Mouse (Mus musculus) forebrain, embryonic 16.5 days (tissue): ENCODE data around the gene Tnrc18. TPM values are rescaled to one million over a fixed set of nuclear protein-coding genes. Genes with fewer than 3 reads are reported as not detected.

ENCODE experiments used
- ATAC-seq: fragments of 200-750 bp; cut with Nextera tagmentation; 2 replicates; pipeline ENCODE4 v1.8.0; 2017; ENCODE audit warnings: mild to moderate bottlenecking, moderate library complexity
- H3K27ac ChIP-seq: fragments of 300-500 bp; sonication (generic); 2 replicates; pipeline ENCODE4 v1.5.1; 2014; ENCODE audit warnings: low read length, control low read depth
- H3K27me3 ChIP-seq: fragments of 300-500 bp; sonication (generic); replicated peaks from 2 replicates; pipeline ENCODE4 v1.6.1; 2014; ENCODE audit warnings: low read length; ENCODE audit not compliant: control insufficient read depth, insufficient read depth
- H3K36me3 ChIP-seq: fragments of 300-500 bp; sonication (generic); 2 replicates; pipeline ENCODE4 v1.6.1; 2014; ENCODE audit not compliant: control insufficient read depth, insufficient read depth
- H3K4me1 ChIP-seq: fragments of 300-500 bp; sonication (generic); replicated peaks from 2 replicates; pipeline ENCODE4 v1.6.1; 2014; ENCODE audit warnings: low read length; ENCODE audit not compliant: control insufficient read depth, insufficient read depth
- H3K4me2 ChIP-seq: fragments of 300-500 bp; sonication (generic); 2 replicates; pipeline ENCODE4 v1.6.1; 2014; ENCODE audit warnings: mild to moderate bottlenecking, low read length, control low read depth
- H3K4me3 ChIP-seq: fragments of 300-500 bp; sonication (generic); replicated peaks from 2 replicates; pipeline ENCODE4 v1.5.1; 2014; ENCODE audit warnings: mild to moderate bottlenecking, low read length, control low read depth
- H3K9ac ChIP-seq: fragments of 300-500 bp; sonication (generic); replicated peaks from 2 replicates; pipeline ENCODE4 v1.6.1; 2014; ENCODE audit warnings: low read depth, low read length, control low read depth
- H3K9me3 ChIP-seq: fragments of 300-500 bp; sonication (generic); 2 replicates; pipeline ENCODE4 v1.6.1; 2016; ENCODE audit warnings: low read length; ENCODE audit not compliant: control insufficient read depth
- WGBS: fragments of 180-500 bp; shearing (Covaris S2); extraction: QIAGEN DNeasy Blood & Tissue Kit; methylation state at CpG from one replicate; pipeline ENCODE4 v1.1.7; 2014; 5-methylcytosine and 5-hydroxymethylcytosine counted together
- polyA plus RNA-seq: library from polyadenylated mRNA; unstranded; fragments of >200 nt; fragmentation: Nextera tagmentation; extraction: Ambion mirVana; gene quantifications from 2 replicates; pipeline ENCODE4 v1.2.1, GENCODE M21; 2015

Tnrc18 gene
- polyA plus RNA-seq, 1 experiment from 2014 or later = 40.4 TPM

DNA sequence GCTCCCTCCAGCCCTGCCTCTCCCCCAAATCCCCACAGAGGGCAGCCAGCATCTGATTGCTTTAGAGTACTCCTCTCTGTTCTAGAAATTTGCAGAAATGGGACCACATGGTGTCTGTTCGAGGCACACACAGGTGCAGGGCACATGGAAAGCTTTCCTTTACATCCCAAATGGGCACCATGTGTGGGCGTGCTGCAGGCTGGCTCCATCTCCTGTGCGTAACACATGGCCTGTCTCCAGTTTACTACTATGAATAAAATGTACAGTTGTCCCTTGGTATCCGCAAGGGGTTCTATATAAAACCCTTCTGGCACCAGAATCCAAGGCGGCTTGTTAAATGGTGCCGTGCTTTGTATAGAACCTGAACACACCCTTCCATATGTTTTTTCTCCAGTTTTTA is 120.6 kb downstream of the Tnrc18 start:
- no peak for ATAC-seq
- Histone ChIP-seq H3K4me1 (peaks cover 26% of the 10 kb centered on the region), H3K27ac (no peak overlapping the region), H3K4me2 (no peak overlapping the region), H3K27me3 (0 out of 2 replicates have a peak, but pooled peaks cover 2% of the 10 kb centered on the region), H3K9ac (no peak overlapping the region), H3K9me3 (no peaks in the 10 kb centered on the region), H3K4me3 (no peak overlapping the region), H3K36me3 (no peaks in the 10 kb centered on the region)
- WGBS = 73% methylated on average over 6 of the region's 6 CpGs

DNA sequence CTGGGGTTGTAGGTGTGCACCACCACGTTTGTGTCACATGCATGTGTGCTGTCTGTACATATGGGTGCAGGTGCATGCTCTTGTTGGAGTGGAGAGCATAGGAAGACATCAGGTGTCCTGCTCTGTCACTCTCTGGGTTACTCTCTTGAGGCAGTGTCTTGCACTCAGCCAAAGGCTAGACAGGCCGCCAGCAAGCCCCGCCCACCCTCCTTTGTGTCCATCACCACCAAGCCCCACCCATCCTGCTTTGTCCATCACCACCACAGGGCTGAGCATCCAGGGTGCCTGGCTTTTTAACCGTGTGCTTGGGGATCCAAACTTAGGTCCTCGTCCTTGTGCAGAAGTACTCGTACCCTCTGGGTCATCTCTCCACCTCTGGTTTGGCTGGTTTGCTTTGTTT is 121.2 kb downstream of the Tnrc18 start:
- Histone ChIP-seq H3K27me3 (0 out of 2 replicates have a peak, but pooled peaks cover 2% of the 10 kb centered on the region), H3K9ac (no peak overlapping the region), H3K27ac (no peak overlapping the region), H3K4me1 (peaks cover 23% of the 10 kb centered on the region), H3K36me3 (no peaks in the 10 kb centered on the region), H3K4me3 (no peak overlapping the region), H3K9me3 (no peaks in the 10 kb centered on the region), H3K4me2 (no peak overlapping the region)
- no peak for ATAC-seq
- WGBS = 24% methylated on average over 6 of the region's 6 CpGs

DNA sequence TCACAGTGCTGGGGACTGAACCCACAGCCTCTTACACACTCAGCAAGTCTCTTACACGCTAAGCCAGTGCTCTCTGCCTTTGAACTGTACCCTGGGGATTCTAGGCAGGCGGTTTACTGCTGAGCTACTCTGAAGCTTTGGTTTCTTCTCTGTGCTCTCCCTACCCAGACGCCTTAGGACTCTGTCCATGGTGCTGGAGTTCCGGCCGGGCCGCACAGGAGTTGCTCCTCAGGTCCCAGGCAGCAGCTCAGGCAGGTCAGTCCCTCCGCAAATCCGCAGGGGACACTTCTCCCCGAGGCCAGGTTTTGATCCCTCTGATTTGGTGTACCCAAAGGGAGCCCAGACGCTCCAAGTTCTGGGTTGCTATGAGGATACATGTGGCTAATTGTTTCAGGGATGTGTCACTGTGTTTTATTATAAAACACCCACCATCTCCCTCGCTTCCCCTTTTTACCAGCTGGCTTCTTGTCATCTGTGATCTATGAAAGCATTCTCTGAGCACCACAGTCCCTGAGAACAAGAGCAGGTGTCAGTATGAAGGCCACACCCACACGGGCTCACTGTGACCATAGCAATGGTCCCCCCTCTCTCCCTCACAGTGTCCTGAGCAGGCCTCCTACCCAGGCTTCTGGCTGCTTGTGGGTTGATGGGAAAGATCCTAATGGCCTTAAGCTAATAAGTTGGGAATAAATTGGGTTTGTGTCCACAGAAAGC is 122.7 kb downstream of the Tnrc18 start:
- Histone ChIP-seq H3K36me3 (no peaks in the 10 kb centered on the region), H3K4me3 (no peak overlapping the region), H3K27ac (no peak overlapping the region), H3K4me2 (no peak overlapping the region), H3K27me3 (no peaks in the 10 kb centered on the region), H3K9ac (no peak overlapping the region), H3K9me3 (no peaks in the 10 kb centered on the region), H3K4me1 (peaks cover 22% of the 10 kb centered on the region)
- 12% methylated on average over 12 of the region's 12 CpGs for WGBS
- no peak for ATAC-seq

DNA sequence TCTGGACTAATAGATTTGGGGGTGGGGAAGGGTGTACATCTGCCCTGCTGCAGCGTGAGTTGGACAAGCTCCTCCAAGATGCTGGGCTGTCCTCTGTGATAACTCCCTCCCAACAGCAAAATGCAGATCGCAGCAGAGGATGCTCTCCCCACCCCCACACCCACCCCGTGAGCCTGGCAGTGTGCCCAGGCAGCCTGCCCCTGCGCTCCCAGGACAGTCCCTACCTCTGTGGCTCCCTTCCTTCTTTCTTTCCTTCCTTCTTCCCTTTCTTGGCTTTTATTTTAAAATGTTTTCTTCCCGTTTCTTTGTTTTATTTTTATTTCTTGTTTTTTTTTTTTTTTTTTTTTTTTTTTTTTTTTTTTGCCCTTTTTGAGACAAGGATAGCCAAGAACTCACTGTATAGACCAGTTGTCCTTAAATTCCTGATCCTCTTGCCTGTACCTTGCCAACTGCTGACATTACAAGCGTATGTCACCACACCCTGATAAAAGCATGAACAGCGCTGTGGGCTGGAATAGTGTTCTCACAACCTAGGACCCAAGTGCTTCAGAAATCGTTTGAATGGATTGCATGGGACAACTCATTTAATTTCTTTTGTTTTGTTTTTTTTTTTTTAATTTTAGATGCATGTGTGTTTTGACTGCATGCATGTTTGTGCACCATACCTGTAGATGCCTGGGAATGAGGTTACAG is 123.6 kb downstream of the Tnrc18 start:
- peaks cover 27% of the 10 kb centered on the region for H3K4me1 ChIP-seq
- H3K4me3 ChIP-seq = no peak overlapping the region
- H3K9me3 ChIP-seq = no peaks in the 10 kb centered on the region
- no peak overlapping the region for H3K9ac ChIP-seq
- 37% methylated on average over 8 of the region's 8 CpGs for WGBS
- no peak overlapping the region; the same call in 1 of the 2 replicates for H3K4me2 ChIP-seq
- no peaks in the 10 kb centered on the region for H3K36me3 ChIP-seq
- H3K27me3 ChIP-seq = no peaks in the 10 kb centered on the region
- ATAC-seq = no peak
- H3K27ac ChIP-seq = no peak overlapping the region

DNA sequence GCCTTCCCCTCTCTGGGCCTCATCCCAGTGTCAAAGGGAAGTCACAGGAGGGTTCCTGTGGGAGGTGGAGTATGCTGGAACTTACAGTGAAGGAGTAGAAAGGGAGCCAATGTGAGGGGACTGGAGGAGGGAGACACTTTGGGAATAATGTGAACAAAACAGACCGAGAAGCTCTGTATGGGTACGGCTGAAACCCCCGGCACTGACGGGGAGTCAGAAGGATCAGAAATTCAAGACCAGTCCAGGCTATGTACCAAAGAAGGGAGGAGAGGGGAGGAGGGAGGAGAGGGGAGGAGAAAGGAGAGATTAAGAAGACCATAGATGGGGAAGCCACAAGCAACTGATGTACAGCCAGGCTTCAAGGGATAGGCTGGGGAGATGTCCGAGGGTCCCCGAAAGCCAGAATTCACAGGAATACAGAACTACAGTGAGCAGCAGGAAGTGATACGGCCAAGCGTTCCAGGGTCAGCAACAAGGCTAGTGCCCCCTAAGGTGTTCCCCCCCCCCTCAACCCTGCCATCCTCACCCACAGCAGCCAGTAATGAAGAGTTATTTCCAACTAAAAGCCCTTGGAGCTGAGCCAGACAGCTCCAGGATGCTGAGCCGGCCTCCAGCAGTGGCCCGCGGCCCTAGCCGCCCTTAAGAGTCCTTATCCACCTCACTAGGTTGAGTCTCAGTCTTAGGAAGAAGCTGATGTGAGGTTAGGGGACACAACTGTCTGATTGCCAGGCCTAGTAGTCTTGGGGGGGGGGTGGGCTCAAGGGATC is 124.3 kb downstream of the Tnrc18 start:
- Histone ChIP-seq H3K27me3 (no peaks in the 10 kb centered on the region), H3K4me1 (peaks cover 27% of the 10 kb centered on the region), H3K9ac (no peak overlapping the region), H3K9me3 (no peaks in the 10 kb centered on the region), H3K27ac (peak overlapping the region; percentile 64; the same call in 1 of the 2 replicates), H3K4me2 (no peak overlapping the region; the same call in 1 of the 2 replicates), H3K36me3 (no peaks in the 10 kb centered on the region), H3K4me3 (no peak overlapping the region)
- ATAC-seq = no peak
- WGBS = 49% methylated on average over 12 of the region's 12 CpGs

DNA sequence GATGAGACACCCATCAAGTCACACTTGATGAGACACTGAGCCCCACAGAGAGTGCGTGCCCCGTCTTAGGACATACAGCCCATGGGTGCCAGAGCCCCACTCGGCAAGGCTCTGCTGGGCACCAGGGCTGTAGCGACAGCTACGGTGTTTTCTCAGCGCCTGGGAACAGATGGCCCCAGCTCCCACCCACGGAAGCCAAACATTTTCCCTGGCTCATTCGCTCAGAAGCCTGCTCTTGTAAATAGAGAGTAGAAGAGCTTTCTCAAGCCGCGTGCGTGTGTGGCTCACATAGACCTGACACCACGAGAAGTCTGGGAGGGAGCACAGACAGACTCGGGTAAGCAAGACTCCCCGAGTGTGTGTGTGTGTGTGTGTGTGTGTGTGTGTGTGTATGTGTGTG is 125.2 kb downstream of the Tnrc18 start, which contains the start of gene Slc29a4:
Gene Slc29a4 (plus strand): TSS at position 265 of the 400 bp plus-strand sequence.
- Histone ChIP-seq H3K4me2 (peak within 1 kb of the TSS; percentile 24; the same call in 1 of the 2 replicates), H3K4me1 (peaks cover 27% of the 10 kb centered on the region), H3K36me3 (no peaks in the 10 kb centered on the region), H3K4me3 (no peak within 1 kb of the TSS), H3K9me3 (no peaks in the 10 kb centered on the region), H3K27ac (peak within 1 kb of the TSS; percentile 64), H3K9ac (no peak within 1 kb of the TSS; the same call in 1 of the 2 replicates), H3K27me3 (no peaks in the 10 kb centered on the region)
- 44% methylated on average over 14 of the region's 14 CpGs for WGBS
- peak; percentile 80 for ATAC-seq

DNA sequence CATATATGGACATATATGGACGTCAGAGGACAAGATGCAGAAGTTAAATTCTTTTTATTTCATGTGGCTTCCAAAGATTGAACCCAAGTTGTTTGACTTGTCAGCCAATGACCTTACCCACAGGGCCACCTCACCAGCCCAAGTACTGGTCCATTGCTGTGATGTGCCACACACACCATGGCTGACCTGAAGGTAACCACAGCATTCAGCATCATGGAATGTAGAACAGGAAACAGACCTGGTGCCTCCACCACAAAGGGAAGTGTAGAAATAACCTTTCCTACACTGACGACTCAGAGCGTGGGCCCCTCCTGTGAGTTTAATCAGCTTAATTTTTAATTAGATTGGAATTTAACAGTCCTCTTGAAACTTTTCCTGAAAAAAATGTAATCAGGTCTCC is 127.1 kb downstream of the Tnrc18 start:
- WGBS = 82% methylated on average over 3 of the region's 3 CpGs
- peaks cover 27% of the 10 kb centered on the region for H3K4me1 ChIP-seq
- no peak for ATAC-seq

DNA sequence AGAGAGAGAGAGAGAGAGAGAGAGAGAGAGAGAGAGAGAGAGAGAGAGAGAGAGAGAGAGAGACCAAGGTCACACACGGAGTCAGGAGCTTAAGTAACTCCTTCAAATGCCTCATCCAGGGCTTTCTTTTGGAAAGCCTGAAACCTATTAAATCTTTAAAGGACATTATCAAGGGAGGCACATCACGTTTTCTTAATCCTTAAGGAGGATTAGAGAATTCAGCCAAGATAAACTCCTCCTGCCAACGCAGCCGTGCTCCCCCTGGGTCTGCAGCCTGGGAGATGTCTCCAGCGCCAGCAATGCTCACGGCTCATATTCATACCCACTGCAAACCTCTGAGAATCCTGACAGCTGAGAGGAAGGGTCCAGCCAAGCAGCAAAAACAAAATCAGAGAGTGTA is 128.6 kb downstream of the Tnrc18 start:
- no peak overlapping the region for H3K4me2 ChIP-seq
- peaks cover 24% of the 10 kb centered on the region for H3K4me1 ChIP-seq
- H3K9ac ChIP-seq = no peak overlapping the region
- H3K27ac ChIP-seq = no peak overlapping the region
- no peak overlapping the region for H3K4me3 ChIP-seq
- H3K27me3 ChIP-seq = no peaks in the 10 kb centered on the region
- H3K9me3 ChIP-seq = no peaks in the 10 kb centered on the region
- H3K36me3 ChIP-seq = no peaks in the 10 kb centered on the region
- 19% methylated on average over 6 of the region's 6 CpGs for WGBS
- ATAC-seq = no peak

More for the DNA sequence above, 127.1 kb downstream of the Tnrc18 start:
- H3K27me3 ChIP-seq = no peaks in the 10 kb centered on the region
- no peak overlapping the region for H3K4me3 ChIP-seq
- H3K27ac ChIP-seq = no peak overlapping the region
- no peak overlapping the region for H3K4me2 ChIP-seq
- H3K36me3 ChIP-seq = no peaks in the 10 kb centered on the region
- no peaks in the 10 kb centered on the region for H3K9me3 ChIP-seq
- no peak overlapping the region for H3K9ac ChIP-seq

DNA sequence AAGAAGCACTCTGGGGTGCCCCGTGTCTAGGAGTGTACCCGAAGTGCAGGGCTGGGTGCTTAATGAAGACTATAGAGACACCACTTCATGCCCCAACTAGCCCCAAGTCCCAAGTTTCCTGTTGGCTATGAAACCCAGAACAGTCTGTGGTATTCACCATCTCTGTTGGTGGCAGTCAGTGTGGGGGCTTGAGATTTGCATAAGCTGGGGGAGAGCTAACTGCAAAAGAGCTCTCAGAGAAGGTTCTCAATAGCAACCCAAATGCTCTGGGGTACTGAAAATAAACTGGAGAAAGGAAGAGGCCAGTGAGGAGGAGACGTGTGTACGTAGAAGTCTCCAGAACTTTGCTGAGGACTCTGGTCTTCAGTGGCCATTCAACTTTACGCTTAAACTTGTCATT is 134.9 kb downstream of the Tnrc18 start:
- no peaks in the 10 kb centered on the region for H3K27me3 ChIP-seq
- H3K4me3 ChIP-seq = no peak overlapping the region
- no peak overlapping the region for H3K9ac ChIP-seq
- H3K4me2 ChIP-seq = no peak overlapping the region
- H3K9me3 ChIP-seq = 0 out of 2 replicates have a peak, but pooled peaks cover 3% of the 10 kb centered on the region
- no peak for ATAC-seq
- WGBS = 93% methylated on average over 5 of the region's 5 CpGs
- H3K4me1 ChIP-seq = no peaks in the 10 kb centered on the region
- H3K36me3 ChIP-seq = no peaks in the 10 kb centered on the region
- no peak overlapping the region for H3K27ac ChIP-seq
